Mouse (Mus musculus) E14TG2a.4 (cell line): ENCODE results near the gene 4930415O20Rik.

Source experiments
- CTCF ChIP-seq: conservative IDR thresholded peaks from 2 replicates; pipeline ENCODE4 v1.5.1; 2014; ENCODE audit warnings: low read length
- POU5F1 ChIP-seq: IDR thresholded peaks from 2 replicates; pipeline ENCODE4 v1.6.1; 2014; ENCODE audit warnings: low read length, borderline replicate concordance

- no peak for TF ChIP-seq CTCF
- TF ChIP-seq POU5F1, result no peak
Measured at GRCm38 (mm10) chr15:98570873-98571538, at the start of gene 4930415O20Rik, which contains the start of gene Ccnt1.
